Mouse (Mus musculus): Measurements from ENCODE around the gene Il22ra1.
"Not testable (repeated sequence)": the region's sequence is repeated elsewhere in the genome, so short reads cannot be mapped to it uniquely, and the experiment has no call there.

The Il22ra1 gene

GRCm38 (mm10) chr4:135727817-135728216 is at the start of gene Il22ra1:
Gene Il22ra1, plus strand, starts transcription at chr4:135728172.
- DNase-seq: peak; percentile 27 to 57

- DNase-seq: no peak
Measured at GRCm38 (mm10) chr4:135679316-135679715, 48.7 kb upstream of the Il22ra1 start.

- DNase-seq: no peak
Measured at GRCm38 (mm10) chr4:135681789-135682188, 46.2 kb upstream of the Il22ra1 start.

- peak; percentile 71 to 78 for DNase-seq
Measured at GRCm38 (mm10) chr4:135683553-135683952, 44.4 kb upstream of the Il22ra1 start.

GRCm38 (mm10) chr4:135684731-135685130 is 43.2 kb upstream of the Il22ra1 start:
- DNase-seq: no peak

GRCm38 (mm10) chr4:135685906-135686567 is 41.9 kb upstream of the Il22ra1 start, which contains the start of gene Ifnlr1:
Gene Ifnlr1, plus strand, starts transcription at chr4:135686287.
- peak; percentile 68 to 79 for DNase-seq

GRCm38 (mm10) chr4:135686568-135686953 is 41.4 kb upstream of the Il22ra1 start:
- DNase-seq: peak in 1 of 2 experiments; percentile 60

- DNase-seq: no peak
Measured at GRCm38 (mm10) chr4:135689797-135690196, 38.2 kb upstream of the Il22ra1 start.

GRCm38 (mm10) chr4:135690241-135690640 is 37.7 kb upstream of the Il22ra1 start:
- no peak for DNase-seq

GRCm38 (mm10) chr4:135692916-135693315 is 35.1 kb upstream of the Il22ra1 start:
- DNase-seq: no peak

GRCm38 (mm10) chr4:135698498-135698897 is 29.5 kb upstream of the Il22ra1 start:
- DNase-seq: no peak

GRCm38 (mm10) chr4:135703497-135703896 is 24.5 kb upstream of the Il22ra1 start:
- no peak for DNase-seq

- DNase-seq: no peak
Measured at GRCm38 (mm10) chr4:135704016-135704415, 24.0 kb upstream of the Il22ra1 start.

GRCm38 (mm10) chr4:135706045-135706444 is 21.9 kb upstream of the Il22ra1 start:
- no peak for DNase-seq

- DNase-seq: peak; percentile 90 to 91
Measured at GRCm38 (mm10) chr4:135709072-135709564, 18.9 kb upstream of the Il22ra1 start.

GRCm38 (mm10) chr4:135709621-135710020 is 18.4 kb upstream of the Il22ra1 start:
- DNase-seq: no peak

- no peak for DNase-seq
Measured at GRCm38 (mm10) chr4:135710392-135710791, 17.6 kb upstream of the Il22ra1 start.

- no peak for DNase-seq
Measured at GRCm38 (mm10) chr4:135714776-135715175, 13.2 kb upstream of the Il22ra1 start.

GRCm38 (mm10) chr4:135716438-135716837 is 11.5 kb upstream of the Il22ra1 start:
- DNase-seq: not testable (repeated sequence)

GRCm38 (mm10) chr4:135722540-135723290 is 5.3 kb upstream of the Il22ra1 start:
- peak; percentile 25 to 38 for DNase-seq

- no peak for DNase-seq
Measured at GRCm38 (mm10) chr4:135726416-135726815, 1.6 kb upstream of the Il22ra1 start.

- no peak for DNase-seq
Measured at GRCm38 (mm10) chr4:135730204-135730603, 2.2 kb downstream of the Il22ra1 start.

GRCm38 (mm10) chr4:135730951-135731350 is 3.0 kb downstream of the Il22ra1 start:
- DNase-seq: no peak

- DNase-seq: no peak
Measured at GRCm38 (mm10) chr4:135733901-135734300, 5.9 kb downstream of the Il22ra1 start.

Measured in kidney, postnatal 4 days (tissue).